Mouse (Mus musculus): ENCODE measurements around the gene Smim11.
A peak's percentile ranks its signal among the peaks of the same experiment; 100 is the strongest.

GRCm38 (mm10) chr16:92319353-92320109 is 18.4 kb downstream of the Smim11 start:
- TF ChIP-seq ZNF384 (IDR thresholded peaks at IDR 0.05; ENCODE audit: low read depth, low read length) = peak; percentile 21; the same call in 1 of the 2 replicates
- no peak for TF ChIP-seq TCF12 (IDR thresholded peaks at IDR 0.05; ENCODE audit: low read depth, low read length)
- no peak for TF ChIP-seq EP300 (IDR thresholded peaks at IDR 0.05; ENCODE audit: low read length)
- peak; percentile 33 to 84; a peak in 3 of 4 replicates for TF ChIP-seq CTCF (conservative IDR thresholded peaks at IDR 0.05 in 1 of 2, IDR thresholded peaks at IDR 0.05 in 1 of 2; ENCODE audit: low read depth in 2 of 2, low read length in 2 of 2)
- TF ChIP-seq PAX5 (IDR thresholded peaks at IDR 0.05; ENCODE audit: low read length) = no peak
- TF ChIP-seq POLR2A (IDR thresholded peaks at IDR 0.05; ENCODE audit: low read depth, low read length) = no peak
- no peak for TF ChIP-seq ZKSCAN1 (IDR thresholded peaks at IDR 0.05; ENCODE audit: borderline replicate concordance, low read depth, low read length)
- no peak for TF ChIP-seq GABPA (IDR thresholded peaks at IDR 0.05; ENCODE audit: insufficient replicate concordance, low read depth, low read length)
- TF ChIP-seq JUND (conservative IDR thresholded peaks at IDR 0.05; ENCODE audit: low read depth, low read length) = no peak
- no peak for TF ChIP-seq MYC (IDR thresholded peaks at IDR 0.05; ENCODE audit: low read depth, low read length)
- no peak for TF ChIP-seq CHD2 (IDR thresholded peaks at IDR 0.05; ENCODE audit: low read length)
- TF ChIP-seq ETS1 (conservative IDR thresholded peaks at IDR 0.05; ENCODE audit: low read depth, low read length) = no peak
- TF ChIP-seq TBP (conservative IDR thresholded peaks at IDR 0.05; ENCODE audit: low read depth, low read length) = no peak

Data from CH12.LX (cell line).